Mouse (Mus musculus) left cerebral cortex, adult 2 months (tissue): ENCODE measurements at regions not wholly inside any gene's neighbourhood (a gene's known extent, or its start where the extent isn't known, plus 50 kb on each side); places are given as distances from the start of the nearest gene placed in this dataset.

ENCODE experiments used
- DNase-seq, 2 experiments: peaks; one replicate each; pipeline ENCODE4 v3.0.0; 2021 to 2022; ENCODE audit warnings: low spot score in 2 of 2, mixed read lengths in 1 of 2; ENCODE audit errors: extremely low spot score in 1 of 2
- H3K27ac ChIP-seq: fragments of 200-600 bp; 2 replicates; pipeline ENCODE4 v1.8.1; 2022
- H3K4me3 ChIP-seq: fragments of 200-600 bp; 2 replicates; pipeline ENCODE4 v1.8.1; 2022
- CTCF ChIP-seq: fragments of 200-600 bp; IDR thresholded peaks from 2 replicates; pipeline ENCODE4 v1.8.1; 2022; ENCODE audit warnings: antibody characterized with exemption, mild to moderate bottlenecking, moderate library complexity
- intact Hi-C: fragments of 180-260 bp; cut with DNase I; formaldehyde crosslinking; loops from one replicate; pipeline ENCODE4 v1.15.1; 2025

DNA sequence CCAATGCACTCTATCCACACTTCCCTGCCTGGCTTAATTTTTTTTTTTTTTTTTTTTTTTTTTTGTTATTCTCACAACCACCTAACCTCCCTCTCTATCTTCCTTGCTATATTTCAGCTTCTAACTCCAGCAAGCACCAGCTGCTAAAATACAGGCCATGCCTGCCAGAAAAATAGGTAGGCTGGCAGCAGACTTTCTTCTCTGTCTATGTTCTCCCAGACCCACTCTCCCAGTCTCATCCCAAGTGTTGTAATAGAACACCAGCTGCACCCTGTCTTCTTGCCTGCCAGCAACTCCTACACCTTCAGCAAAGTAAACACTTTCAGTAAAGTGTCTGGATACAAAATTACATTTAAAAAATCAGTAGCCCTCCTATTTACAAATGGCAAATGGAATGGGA lies 1041.8 kb downstream of the Pcdh19 start:
- intact Hi-C loops = no loop called here
- TF ChIP-seq CTCF = no peak
- H3K27ac ChIP-seq = no peak overlapping the region
- no peak overlapping the region for H3K4me3 ChIP-seq
- DNase-seq = peak in 1 of 2 experiments; percentile 10

GRCm38 (mm10) chrX:132596925-132597324 lies 1091.9 kb downstream of the Pcdh19 start:
- intact Hi-C loops = no loop called here
- no peak for DNase-seq
- no peak for TF ChIP-seq CTCF
- no peak overlapping the region for H3K4me3 ChIP-seq
- H3K27ac ChIP-seq = no peak overlapping the region

DNA sequence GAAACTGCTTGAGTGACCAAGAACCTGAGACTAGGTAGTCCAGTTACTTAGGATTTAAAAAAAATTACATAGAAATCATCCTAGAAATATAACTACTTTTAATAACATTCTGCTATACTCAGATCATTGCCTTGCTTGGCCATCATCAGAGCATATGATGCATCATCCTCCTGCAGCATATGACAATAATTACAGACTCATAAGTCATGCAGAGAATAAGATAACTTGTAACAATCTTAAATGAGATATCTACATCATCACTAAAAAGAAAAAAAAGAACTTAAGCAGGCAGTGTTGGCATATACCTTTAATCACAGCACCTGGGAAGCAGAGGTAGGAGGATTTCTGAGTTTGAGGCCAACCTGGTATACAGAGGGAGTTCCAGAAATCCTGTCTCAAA lies 1092.4 kb downstream of the Pcdh19 start:
- intact Hi-C loops = no loop called here
- no peak overlapping the region for H3K27ac ChIP-seq
- TF ChIP-seq CTCF = no peak
- H3K4me3 ChIP-seq = no peak overlapping the region
- DNase-seq = no peak

DNA sequence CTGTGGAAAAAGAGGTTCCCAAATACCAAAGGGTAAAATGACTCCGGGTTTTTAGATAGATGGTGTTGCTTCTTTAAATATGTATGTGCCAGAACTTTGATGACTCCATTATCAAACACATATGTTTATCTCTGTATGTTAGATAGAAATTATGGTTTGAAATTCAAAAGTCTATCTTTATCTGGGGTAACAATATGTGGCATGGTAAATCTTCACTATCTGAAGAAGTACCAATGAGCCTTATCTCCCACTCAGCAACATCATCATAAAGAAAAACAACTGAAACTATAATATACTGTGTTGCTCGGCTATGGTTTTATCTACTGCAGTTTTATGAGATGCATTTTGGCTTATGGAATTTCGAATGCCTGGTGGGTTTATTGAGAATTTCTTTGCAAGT lies 1114.7 kb downstream of the Pcdh19 start:
- H3K4me3 ChIP-seq = no peak overlapping the region
- no peak overlapping the region for H3K27ac ChIP-seq
- no peak for TF ChIP-seq CTCF
- intact Hi-C loops = no loop called here
- DNase-seq = no peak
